Mouse (Mus musculus): ENCODE data around the gene Clic1.

- no peak for TF ChIP-seq GATA1 (IDR thresholded peaks at IDR 0.05; ENCODE audit: borderline replicate concordance, low read length)
- TF ChIP-seq FLI1 (IDR thresholded peaks at IDR 0.05; ENCODE audit: low read length): no peak
Observed at GRCm38 (mm10) chr17:35058911-35059892, 9.4 kb downstream of the Clic1 start, which contains the start of gene Ddah2.
